Mouse (Mus musculus): Measurements from ENCODE around the gene Lima1.

- TF ChIP-seq CTCF (IDR thresholded peaks at IDR 0.05; ENCODE audit: borderline replicate concordance, insufficient read depth, low read depth, low read length), result no peak
- no peak for TF ChIP-seq POLR2A (IDR thresholded peaks at IDR 0.05; ENCODE audit: borderline replicate concordance, insufficient read depth, low read length)
These were observed 107.8 kb downstream of the Lima1 start for GRCm38 (mm10) chr15:99767467-99767866.
